Mouse (Mus musculus) spleen, adult 12 weeks (tissue): ENCODE measurements around the gene Lrrc30.

Source experiments
- DNase-seq: peaks from one replicate; pipeline ENCODE4 v3.0.0; 2022; ENCODE audit warnings: low spot score

The Lrrc30 gene

DNA sequence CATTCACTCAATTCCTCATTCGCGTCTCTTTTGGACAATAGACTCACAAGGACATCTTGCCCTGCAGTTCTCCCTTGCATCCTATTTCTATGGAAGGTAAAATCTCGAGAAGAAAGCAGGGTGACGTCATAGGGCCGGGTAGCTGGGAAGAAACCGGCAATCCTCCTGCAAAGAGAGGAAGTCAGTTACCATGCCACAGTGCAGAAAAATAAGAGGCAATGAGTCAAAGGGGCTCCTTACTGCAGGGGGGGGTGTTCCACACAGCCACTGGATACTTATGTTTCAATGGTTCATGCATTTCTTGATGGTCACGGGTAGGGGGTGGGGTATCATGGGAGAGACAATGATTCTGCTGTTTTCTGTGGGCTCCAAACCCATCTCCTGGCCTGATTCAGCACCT lies 49.1 kb downstream of the Lrrc30 start:
- DNase-seq, result no peak

DNA sequence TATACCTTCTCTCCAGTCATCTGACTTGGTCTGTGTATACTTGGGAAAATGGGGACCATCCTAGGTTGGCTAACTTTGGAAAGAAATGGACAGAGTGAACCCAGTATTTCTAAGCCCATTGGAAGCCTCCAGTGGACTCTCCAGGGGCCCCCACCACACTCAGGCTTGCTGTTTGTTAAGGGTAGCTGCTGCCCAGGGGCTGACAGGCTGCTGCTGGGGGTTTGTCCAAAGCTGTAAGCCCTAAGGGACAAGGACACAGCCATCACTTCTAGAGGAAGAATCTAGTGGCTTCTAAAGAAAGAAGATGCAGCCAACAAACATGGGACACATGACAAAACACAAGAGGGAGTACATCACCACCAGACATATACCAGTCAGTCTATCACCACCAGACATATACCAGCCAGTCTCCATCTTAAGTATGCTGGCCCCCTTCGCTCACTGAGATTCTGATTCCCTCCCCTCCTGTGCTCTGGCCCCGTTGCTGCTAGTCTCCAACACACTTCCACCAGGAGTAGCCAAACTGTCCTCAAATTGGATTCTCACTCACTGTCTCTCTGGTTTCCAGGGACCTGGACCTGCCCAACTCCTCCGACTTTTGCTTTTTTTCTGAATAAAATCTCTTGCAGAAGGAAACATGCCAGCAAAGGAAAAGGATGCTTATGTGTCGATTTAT lies 49.7 kb downstream of the Lrrc30 start:
- no peak for DNase-seq

DNA sequence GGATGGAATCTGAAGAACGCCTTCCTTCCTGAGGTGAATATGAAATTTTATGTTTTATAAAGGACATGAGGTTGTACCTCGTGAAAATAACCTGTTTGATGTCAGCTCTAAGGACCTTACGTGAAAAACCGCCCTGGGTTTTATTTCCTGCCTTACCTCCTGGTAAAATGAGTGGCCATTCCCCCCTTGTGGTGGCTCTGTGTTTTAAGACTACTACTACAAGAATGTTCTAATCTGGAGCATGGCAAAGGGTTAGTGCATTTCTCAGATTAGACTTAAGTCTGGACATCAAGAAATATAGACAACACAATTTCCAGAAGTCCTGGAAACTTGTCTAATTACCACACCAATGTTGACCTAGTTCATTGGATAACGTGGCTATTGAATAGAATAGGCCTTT lies 50.7 kb downstream of the Lrrc30 start:
- no peak for DNase-seq
